Mouse (Mus musculus) spleen, adult 2 months (tissue): ENCODE measurements around the gene Ddr2.

Experiments used
- CTCF ChIP-seq: fragments of 200-500 bp; IDR thresholded peaks from 2 replicates; pipeline ENCODE4 v1.5.1; 2011; ENCODE audit warnings: mild to moderate bottlenecking, inconsistent platforms; ENCODE audit not compliant: insufficient read depth, insufficient read length, insufficient replicate concordance; ENCODE audit errors: extremely low read depth
- POLR2A ChIP-seq: fragments of 200-500 bp; IDR thresholded peaks from 2 replicates; pipeline ENCODE4 v1.6.1; 2011; ENCODE audit warnings: low read depth, low read length, inconsistent platforms

DNA sequence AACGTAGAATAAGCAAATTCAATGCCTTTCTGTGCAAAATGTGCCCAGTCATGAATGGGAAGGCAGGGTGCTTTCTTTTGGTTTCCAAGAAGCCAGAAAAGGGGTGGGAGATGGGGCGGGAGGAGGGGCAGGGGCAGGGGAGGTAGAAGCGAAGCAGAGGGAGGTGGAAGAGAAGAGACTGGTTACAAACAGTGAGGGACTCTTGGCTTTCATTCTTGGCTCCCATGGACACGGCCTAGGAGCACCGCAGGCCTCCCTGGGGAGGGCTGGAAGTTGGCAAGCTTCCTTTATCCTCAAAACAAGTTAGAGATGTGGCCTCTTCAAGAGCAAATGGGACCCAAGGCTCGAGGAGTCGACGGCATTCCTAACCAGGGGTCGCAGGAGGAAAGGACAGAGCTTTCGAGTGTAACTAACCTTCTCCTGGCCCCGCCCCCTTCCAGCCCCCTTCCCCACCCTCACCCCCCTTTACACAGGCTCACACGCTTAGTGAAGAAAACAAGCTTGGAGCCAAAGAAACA lies 182.0 kb downstream of the Ddr2 start, which contains the start of gene Ccdc190:
- no peak for TF ChIP-seq CTCF
- TF ChIP-seq POLR2A, result no peak
